Mouse (Mus musculus): Measurements from ENCODE around the gene Sytl2. TPM values are rescaled to one million over a fixed set of nuclear protein-coding genes. Genes with fewer than 3 reads are reported as not detected.

The Sytl2 gene
- polyA plus RNA-seq (2012; ENCODE audit: insufficient read depth, insufficient read length, missing spikeins), result 1.4 and 2.7 TPM in 2 replicates

- peak within 1 kb of the TSS; percentile 49 for H3K4me3 ChIP-seq (ENCODE audit: insufficient read depth, low read depth, low read length)
- H3K27ac ChIP-seq (replicated peaks; ENCODE audit: low read depth, low read length), result no peak within 1 kb of the TSS
- H3K4me1 ChIP-seq (ENCODE audit: control insufficient read depth, insufficient read depth, insufficient read length, low read length), result no peaks in the 10 kb centered on the region
Observed at GRCm38 (mm10) chr7:90301942-90302646, at the start of gene Sytl2. TSS of gene Sytl2 (plus strand) at chr7:90302252.

GRCm38 (mm10) chr7:90252946-90253345 is 49.1 kb upstream of the Sytl2 start:
- H3K4me3 ChIP-seq (ENCODE audit: insufficient read depth, low read depth, low read length), result no peak overlapping the region
- no peaks in the 10 kb centered on the region for H3K4me1 ChIP-seq (ENCODE audit: control insufficient read depth, insufficient read depth, insufficient read length, low read length)
- no peak overlapping the region for H3K27ac ChIP-seq (replicated peaks; ENCODE audit: low read depth, low read length)

GRCm38 (mm10) chr7:90258701-90259100 is 43.4 kb upstream of the Sytl2 start:
- Histone ChIP-seq H3K4me1 (ENCODE audit: control insufficient read depth, insufficient read depth, insufficient read length, low read length) (0 out of 2 replicates have a peak, but pooled peaks cover 2% of the 10 kb centered on the region), H3K27ac (replicated peaks; ENCODE audit: low read depth, low read length) (no peak overlapping the region), H3K4me3 (ENCODE audit: insufficient read depth, low read depth, low read length) (no peak overlapping the region)

- Histone ChIP-seq H3K4me1 (ENCODE audit: control insufficient read depth, insufficient read depth, insufficient read length, low read length) (0 out of 2 replicates have a peak, but pooled peaks cover 2% of the 10 kb centered on the region), H3K27ac (replicated peaks; ENCODE audit: low read depth, low read length) (no peak overlapping the region), H3K4me3 (ENCODE audit: insufficient read depth, low read depth, low read length) (no peak overlapping the region)
Observed at GRCm38 (mm10) chr7:90259899-90260298, 42.2 kb upstream of the Sytl2 start.

GRCm38 (mm10) chr7:90261902-90262599 is 40.0 kb upstream of the Sytl2 start:
- H3K27ac ChIP-seq (replicated peaks; ENCODE audit: low read depth, low read length), result no peak overlapping the region
- H3K4me1 ChIP-seq (ENCODE audit: control insufficient read depth, insufficient read depth, insufficient read length, low read length), result 0 out of 2 replicates have a peak, but pooled peaks cover 2% of the 10 kb centered on the region
- no peak overlapping the region for H3K4me3 ChIP-seq (ENCODE audit: insufficient read depth, low read depth, low read length)

- Histone ChIP-seq H3K4me3 (ENCODE audit: insufficient read depth, low read depth, low read length) (peak within 1 kb of the TSS; percentile 22; the same call in 1 of the 2 replicates), H3K4me1 (ENCODE audit: control insufficient read depth, insufficient read depth, insufficient read length, low read length) (no peaks in the 10 kb centered on the region), H3K27ac (replicated peaks; ENCODE audit: low read depth, low read length) (no peak within 1 kb of the TSS)
Observed at GRCm38 (mm10) chr7:90265289-90265970, 36.6 kb upstream of the Sytl2 start, which contains the start of gene Ccdc83. TSS of gene Ccdc83 (minus strand) at chr7:90265777.

- Histone ChIP-seq H3K27ac (replicated peaks; ENCODE audit: low read depth, low read length) (no peak overlapping the region), H3K4me3 (ENCODE audit: insufficient read depth, low read depth, low read length) (no peak overlapping the region), H3K4me1 (ENCODE audit: control insufficient read depth, insufficient read depth, insufficient read length, low read length) (no peaks in the 10 kb centered on the region)
Observed at GRCm38 (mm10) chr7:90270141-90270540, 31.9 kb upstream of the Sytl2 start.

GRCm38 (mm10) chr7:90274561-90275100 is 27.4 kb upstream of the Sytl2 start:
- no peaks in the 10 kb centered on the region for H3K4me1 ChIP-seq (ENCODE audit: control insufficient read depth, insufficient read depth, insufficient read length, low read length)
- H3K27ac ChIP-seq (replicated peaks; ENCODE audit: low read depth, low read length), result no peak overlapping the region
- H3K4me3 ChIP-seq (ENCODE audit: insufficient read depth, low read depth, low read length), result no peak overlapping the region

GRCm38 (mm10) chr7:90277246-90277645 is 24.8 kb upstream of the Sytl2 start:
- no peak overlapping the region for H3K4me3 ChIP-seq (ENCODE audit: insufficient read depth, low read depth, low read length)
- H3K27ac ChIP-seq (replicated peaks; ENCODE audit: low read depth, low read length), result no peak overlapping the region
- no peaks in the 10 kb centered on the region for H3K4me1 ChIP-seq (ENCODE audit: control insufficient read depth, insufficient read depth, insufficient read length, low read length)

GRCm38 (mm10) chr7:90277769-90278168 is 24.3 kb upstream of the Sytl2 start:
- Histone ChIP-seq H3K4me1 (ENCODE audit: control insufficient read depth, insufficient read depth, insufficient read length, low read length) (no peaks in the 10 kb centered on the region), H3K27ac (replicated peaks; ENCODE audit: low read depth, low read length) (no peak overlapping the region), H3K4me3 (ENCODE audit: insufficient read depth, low read depth, low read length) (no peak overlapping the region)

GRCm38 (mm10) chr7:90279136-90279535 is 22.9 kb upstream of the Sytl2 start:
- Histone ChIP-seq H3K27ac (replicated peaks; ENCODE audit: low read depth, low read length) (no peak overlapping the region), H3K4me3 (ENCODE audit: insufficient read depth, low read depth, low read length) (no peak overlapping the region), H3K4me1 (ENCODE audit: control insufficient read depth, insufficient read depth, insufficient read length, low read length) (no peaks in the 10 kb centered on the region)

GRCm38 (mm10) chr7:90280274-90280875 is 21.7 kb upstream of the Sytl2 start:
- Histone ChIP-seq H3K27ac (replicated peaks; ENCODE audit: low read depth, low read length) (no peak overlapping the region), H3K4me1 (ENCODE audit: control insufficient read depth, insufficient read depth, insufficient read length, low read length) (no peaks in the 10 kb centered on the region), H3K4me3 (ENCODE audit: insufficient read depth, low read depth, low read length) (no peak overlapping the region)

GRCm38 (mm10) chr7:90280878-90281277 is 21.2 kb upstream of the Sytl2 start:
- H3K27ac ChIP-seq (replicated peaks; ENCODE audit: low read depth, low read length), result no peak overlapping the region
- no peaks in the 10 kb centered on the region for H3K4me1 ChIP-seq (ENCODE audit: control insufficient read depth, insufficient read depth, insufficient read length, low read length)
- no peak overlapping the region for H3K4me3 ChIP-seq (ENCODE audit: insufficient read depth, low read depth, low read length)

GRCm38 (mm10) chr7:90281759-90282546 is 20.1 kb upstream of the Sytl2 start:
- Histone ChIP-seq H3K27ac (replicated peaks; ENCODE audit: low read depth, low read length) (no peak overlapping the region), H3K4me1 (ENCODE audit: control insufficient read depth, insufficient read depth, insufficient read length, low read length) (no peaks in the 10 kb centered on the region), H3K4me3 (ENCODE audit: insufficient read depth, low read depth, low read length) (no peak overlapping the region)

All from brown adipose tissue, adult 24 weeks (tissue).